Mouse (Mus musculus): ENCODE results near the gene Pcdh7.

Gene Pcdh7

DNA sequence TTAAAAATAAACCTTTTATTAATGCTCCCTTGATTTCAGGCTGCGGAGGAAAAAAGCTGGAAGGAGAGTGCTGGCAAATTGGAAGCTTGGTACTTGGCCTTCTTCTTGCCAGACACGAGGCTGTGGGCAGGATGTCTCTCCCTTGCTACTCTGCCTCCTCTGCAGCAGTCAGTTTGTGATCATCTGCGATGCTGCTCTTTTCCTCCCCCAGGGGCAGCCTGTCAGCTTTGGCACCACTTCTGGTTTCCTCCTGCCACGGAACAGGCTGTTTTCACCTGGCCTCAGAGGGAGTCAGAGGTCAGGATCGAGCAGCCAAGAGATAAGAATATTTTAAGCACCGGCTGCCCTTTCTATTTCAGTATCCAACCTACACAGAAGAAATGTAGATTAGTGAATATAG, 25.2 kb downstream of the Pcdh7 start:
- TF ChIP-seq NANOG (IDR thresholded peaks at IDR 0.05; ENCODE audit: borderline replicate concordance, low read length) (no peak), POU5F1 (IDR thresholded peaks at IDR 0.05; ENCODE audit: borderline replicate concordance, low read length) (no peak), CTCF (conservative IDR thresholded peaks at IDR 0.05; ENCODE audit: low read length) (no peak)
- Histone ChIP-seq H3K4me3 (replicated peaks; ENCODE audit: low read length) (no peak overlapping the region), H3K4me1 (replicated peaks; ENCODE audit: low read depth, low read length) (no peaks in the 10 kb centered on the region), H3K27me3 (ENCODE audit: insufficient read depth, low read length) (peaks cover 26% of the 10 kb centered on the region), H3K9me3 (ENCODE audit: low read length) (no peaks in the 10 kb centered on the region), H3K36me3 (ENCODE audit: insufficient read depth, low read length) (no peaks in the 10 kb centered on the region)

DNA sequence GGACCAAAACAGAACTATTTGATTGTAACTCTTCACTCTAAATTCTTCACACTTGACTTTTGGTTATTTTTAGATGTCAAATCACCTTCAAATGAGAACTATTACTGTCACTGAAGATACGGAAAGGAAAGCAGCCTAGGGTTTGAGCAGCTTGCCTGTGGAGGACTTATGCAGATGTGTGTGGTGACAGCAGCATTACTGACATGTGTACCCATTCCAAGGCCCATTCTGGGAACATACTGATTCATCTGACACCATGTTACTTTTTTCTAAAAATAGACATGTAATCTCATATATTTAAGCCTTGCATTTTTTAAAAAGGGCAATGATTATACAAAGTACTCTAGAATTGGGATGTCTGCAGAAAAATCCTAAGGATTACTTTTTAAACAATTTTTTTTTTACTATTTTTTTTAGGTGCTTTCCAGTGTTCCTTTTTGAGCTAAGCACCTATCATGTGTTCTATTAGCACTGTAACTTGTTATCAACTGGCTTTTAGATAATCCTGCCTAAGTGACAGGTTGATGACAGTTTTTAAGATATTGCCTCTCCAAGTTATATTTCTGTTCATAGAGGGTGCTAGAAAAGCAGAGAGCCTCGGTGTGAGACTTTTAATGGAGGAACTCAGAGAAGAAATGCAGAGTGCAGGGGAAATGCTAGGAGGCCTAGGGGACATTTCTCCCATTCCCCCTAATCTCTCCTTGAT, 26.3 kb downstream of the Pcdh7 start:
- no peaks in the 10 kb centered on the region for H3K36me3 ChIP-seq (ENCODE audit: insufficient read depth, low read length)
- TF ChIP-seq POU5F1 (IDR thresholded peaks at IDR 0.05; ENCODE audit: borderline replicate concordance, low read length) (no peak), CTCF (conservative IDR thresholded peaks at IDR 0.05; ENCODE audit: low read length) (no peak)

GRCm38 (mm10) chr5:57745879-57746278, 28.1 kb downstream of the Pcdh7 start:
- Histone ChIP-seq H3K4me3 (replicated peaks; ENCODE audit: low read length) (no peak overlapping the region), H3K9me3 (ENCODE audit: low read length) (no peaks in the 10 kb centered on the region)
- no peak for TF ChIP-seq POU5F1 (IDR thresholded peaks at IDR 0.05; ENCODE audit: borderline replicate concordance, low read length)
- no peak for TF ChIP-seq CTCF (conservative IDR thresholded peaks at IDR 0.05; ENCODE audit: low read length)
- no peak for TF ChIP-seq NANOG (IDR thresholded peaks at IDR 0.05; ENCODE audit: borderline replicate concordance, low read length)

More for the DNA sequence above, 26.3 kb downstream of the Pcdh7 start:
- peaks cover 18% of the 10 kb centered on the region for H3K27me3 ChIP-seq (ENCODE audit: insufficient read depth, low read length)
- no peaks in the 10 kb centered on the region for H3K9me3 ChIP-seq (ENCODE audit: low read length)
- H3K4me3 ChIP-seq (replicated peaks; ENCODE audit: low read length): no peak overlapping the region
- H3K4me1 ChIP-seq (replicated peaks; ENCODE audit: low read depth, low read length): no peaks in the 10 kb centered on the region

GRCm38 (mm10) chr5:57750320-57750719, 32.6 kb downstream of the Pcdh7 start:
- no peaks in the 10 kb centered on the region for H3K4me1 ChIP-seq (replicated peaks; ENCODE audit: low read depth, low read length)
- no peaks in the 10 kb centered on the region for H3K9me3 ChIP-seq (ENCODE audit: low read length)
- TF ChIP-seq CTCF (conservative IDR thresholded peaks at IDR 0.05; ENCODE audit: low read length) (no peak), NANOG (IDR thresholded peaks at IDR 0.05; ENCODE audit: borderline replicate concordance, low read length) (no peak), POU5F1 (IDR thresholded peaks at IDR 0.05; ENCODE audit: borderline replicate concordance, low read length) (no peak)
- H3K36me3 ChIP-seq (ENCODE audit: insufficient read depth, low read length): no peaks in the 10 kb centered on the region
- no peaks in the 10 kb centered on the region; the same call in 1 of the 2 replicates for H3K27me3 ChIP-seq (ENCODE audit: insufficient read depth, low read length)
- H3K4me3 ChIP-seq (replicated peaks; ENCODE audit: low read length): no peak overlapping the region

More at GRCm38 (mm10) chr5:57745879-57746278, 28.1 kb downstream of the Pcdh7 start:
- Histone ChIP-seq H3K27me3 (ENCODE audit: insufficient read depth, low read length) (peaks cover 10% of the 10 kb centered on the region), H3K36me3 (ENCODE audit: insufficient read depth, low read length) (no peaks in the 10 kb centered on the region), H3K4me1 (replicated peaks; ENCODE audit: low read depth, low read length) (no peaks in the 10 kb centered on the region)

- Histone ChIP-seq H3K36me3 (ENCODE audit: insufficient read depth, low read length) (no peaks in the 10 kb centered on the region), H3K4me1 (replicated peaks; ENCODE audit: low read depth, low read length) (no peaks in the 10 kb centered on the region; the same call in 1 of the 2 replicates), H3K9me3 (ENCODE audit: low read length) (no peaks in the 10 kb centered on the region), H3K27me3 (ENCODE audit: insufficient read depth, low read length) (no peaks in the 10 kb centered on the region), H3K4me3 (replicated peaks; ENCODE audit: low read length) (no peak overlapping the region)
- TF ChIP-seq NANOG (IDR thresholded peaks at IDR 0.05; ENCODE audit: borderline replicate concordance, low read length): no peak
These were observed 38.0 kb downstream of the Pcdh7 start for GRCm38 (mm10) chr5:57755791-57756190.

- no peak overlapping the region for H3K4me3 ChIP-seq (replicated peaks; ENCODE audit: low read length)
These were observed 39.1 kb downstream of the Pcdh7 start for GRCm38 (mm10) chr5:57756726-57757424.

GRCm38 (mm10) chr5:57757436-57757898, 39.7 kb downstream of the Pcdh7 start:
- Histone ChIP-seq H3K4me1 (replicated peaks; ENCODE audit: low read depth, low read length) (no peaks in the 10 kb centered on the region; the same call in 1 of the 2 replicates), H3K36me3 (ENCODE audit: insufficient read depth, low read length) (no peaks in the 10 kb centered on the region), H3K27me3 (ENCODE audit: insufficient read depth, low read length) (no peaks in the 10 kb centered on the region), H3K4me3 (replicated peaks; ENCODE audit: low read length) (no peak overlapping the region), H3K9me3 (ENCODE audit: low read length) (no peaks in the 10 kb centered on the region)
- TF ChIP-seq NANOG (IDR thresholded peaks at IDR 0.05; ENCODE audit: borderline replicate concordance, low read length) (no peak), POU5F1 (IDR thresholded peaks at IDR 0.05; ENCODE audit: borderline replicate concordance, low read length) (no peak), CTCF (conservative IDR thresholded peaks at IDR 0.05; ENCODE audit: low read length) (no peak)

More at GRCm38 (mm10) chr5:57756726-57757424, 39.1 kb downstream of the Pcdh7 start:
- Histone ChIP-seq H3K36me3 (ENCODE audit: insufficient read depth, low read length) (no peaks in the 10 kb centered on the region), H3K9me3 (ENCODE audit: low read length) (no peaks in the 10 kb centered on the region), H3K27me3 (ENCODE audit: insufficient read depth, low read length) (no peaks in the 10 kb centered on the region), H3K4me1 (replicated peaks; ENCODE audit: low read depth, low read length) (no peaks in the 10 kb centered on the region; the same call in 1 of the 2 replicates)
- no peak for TF ChIP-seq POU5F1 (IDR thresholded peaks at IDR 0.05; ENCODE audit: borderline replicate concordance, low read length)
- TF ChIP-seq CTCF (conservative IDR thresholded peaks at IDR 0.05; ENCODE audit: low read length): no peak
- TF ChIP-seq NANOG (IDR thresholded peaks at IDR 0.05; ENCODE audit: borderline replicate concordance, low read length): no peak

DNA sequence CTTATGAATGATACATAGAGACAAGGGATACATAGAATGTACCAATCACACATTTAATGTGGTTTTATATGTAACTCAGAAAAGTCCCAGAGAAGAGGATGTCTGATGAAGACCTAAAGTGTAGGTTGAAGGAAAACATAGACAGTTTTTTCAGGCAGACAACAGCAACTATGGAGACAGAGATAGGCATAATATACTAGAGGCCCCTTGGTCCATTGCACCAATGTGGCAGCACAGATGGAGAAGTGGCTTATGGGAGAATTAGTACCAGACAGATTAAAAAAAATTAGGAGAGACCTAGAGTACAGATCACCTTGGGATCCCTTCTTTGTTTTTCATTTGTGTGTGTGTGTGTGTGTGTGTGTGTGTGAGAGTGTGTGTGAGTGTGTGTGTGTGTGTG, 41.2 kb downstream of the Pcdh7 start:
- Histone ChIP-seq H3K36me3 (ENCODE audit: insufficient read depth, low read length) (no peaks in the 10 kb centered on the region), H3K4me1 (replicated peaks; ENCODE audit: low read depth, low read length) (no peaks in the 10 kb centered on the region; the same call in 1 of the 2 replicates), H3K27me3 (ENCODE audit: insufficient read depth, low read length) (no peaks in the 10 kb centered on the region), H3K9me3 (ENCODE audit: low read length) (no peaks in the 10 kb centered on the region), H3K4me3 (replicated peaks; ENCODE audit: low read length) (no peak overlapping the region)
- TF ChIP-seq NANOG (IDR thresholded peaks at IDR 0.05; ENCODE audit: borderline replicate concordance, low read length) (no peak), POU5F1 (IDR thresholded peaks at IDR 0.05; ENCODE audit: borderline replicate concordance, low read length) (no peak), CTCF (conservative IDR thresholded peaks at IDR 0.05; ENCODE audit: low read length) (no peak)
